ENCODE assay signal across 14 mouse cellular contexts in genomic region chr4:111308572-111309288, GRCm38 (mm10).
DNase-seq lines count a peak whose midpoint lies in the region; ATAC-seq and TF ChIP-seq lines count a peak whose summit lies in the region.
"Had no signal": no experiment of that assay in that cellular context is flagged by ENCODE, and none has a peak within 500 bp of the region (broad histone marks: within the 10 kb centered on the region; RNA-seq: fewer than 3 reads in every experiment).

No protein-coding gene starts in this region.

- H3K4me3 ChIP-seq in forebrain, embryonic 14.5 days (ENCODE audit: low read depth, low read length) = no peak overlapping the region
- H3K4me3 ChIP-seq in forebrain, embryonic 16.5 days (replicated peaks; ENCODE audit: low read length) = no peak overlapping the region
- H3K4me3 ChIP-seq in left cerebral cortex, adult 2 months = no peak overlapping the region
- H3K4me3 ChIP-seq in E14TG2a.4 (replicated peaks; ENCODE audit: low read length) = no peak overlapping the region
- H3K4me3 ChIP-seq: embryonic facial prominence, embryonic 15.5 days; limb, embryonic 15.5 days; neural tube, embryonic 12.5 days had no signal

- no peaks in the 10 kb centered on the region for H3K4me1 ChIP-seq in forebrain, embryonic 14.5 days (ENCODE audit: control insufficient read depth, insufficient read depth, low read length)
- H3K4me1 ChIP-seq in forebrain, embryonic 16.5 days (replicated peaks; ENCODE audit: control insufficient read depth, insufficient read depth, low read length) = peaks cover 3% of the 10 kb centered on the region; the same call in 1 of the 2 replicates
- H3K4me1 ChIP-seq in E14TG2a.4 (replicated peaks; ENCODE audit: low read depth, low read length) = no peaks in the 10 kb centered on the region
- H3K4me1 ChIP-seq: embryonic facial prominence, embryonic 15.5 days; limb, embryonic 15.5 days; neural tube, embryonic 12.5 days had no signal

- H3K9ac ChIP-seq in forebrain, embryonic 14.5 days (ENCODE audit: low read length) = no peak overlapping the region
- no peak overlapping the region for H3K9ac ChIP-seq in forebrain, embryonic 16.5 days (replicated peaks; ENCODE audit: low read depth, low read length)
- H3K9ac ChIP-seq: embryonic facial prominence, embryonic 15.5 days; limb, embryonic 15.5 days; neural tube, embryonic 12.5 days had no signal

- no peak for ATAC-seq in forebrain, embryonic 14.5 days
- ATAC-seq in forebrain, embryonic 16.5 days = no peak

- H3K9me3 ChIP-seq in forebrain, embryonic 14.5 days (replicated peaks; ENCODE audit: control insufficient read depth, low read length) = peaks cover 3% of the 10 kb centered on the region; the same call in 1 of the 2 replicates
- H3K9me3 ChIP-seq in forebrain, embryonic 16.5 days (ENCODE audit: control insufficient read depth, low read length) = peaks cover 6% of the 10 kb centered on the region; the same call in 1 of the 2 replicates
- no peaks in the 10 kb centered on the region for H3K9me3 ChIP-seq in E14TG2a.4 (ENCODE audit: low read length)
- H3K9me3 ChIP-seq: embryonic facial prominence, embryonic 15.5 days; limb, embryonic 15.5 days; neural tube, embryonic 12.5 days had no signal

- H3K27me3 ChIP-seq in forebrain, embryonic 14.5 days (replicated peaks; ENCODE audit: control insufficient read depth, insufficient read depth, low read length) = no peaks in the 10 kb centered on the region
- H3K27me3 ChIP-seq in forebrain, embryonic 16.5 days (replicated peaks; ENCODE audit: control insufficient read depth, insufficient read depth, low read length) = no peaks in the 10 kb centered on the region
- no peaks in the 10 kb centered on the region for H3K27me3 ChIP-seq in E14TG2a.4 (ENCODE audit: insufficient read depth, low read length)
- H3K27me3 ChIP-seq: embryonic facial prominence, embryonic 15.5 days; limb, embryonic 15.5 days; neural tube, embryonic 12.5 days had no signal

- peak; percentile 45 for TF ChIP-seq CTCF in left cerebral cortex, adult 2 months (IDR thresholded peaks at IDR 0.05)
- TF ChIP-seq CTCF in E14TG2a.4 (conservative IDR thresholded peaks at IDR 0.05; ENCODE audit: low read length) = peak; percentile 40; the same call in 1 of the 2 replicates

- peak; percentile 40 for DNase-seq in forebrain, embryonic 14.5 days (ENCODE audit: low spot score)
- DNase-seq in left cerebral cortex, adult 2 months (ENCODE audit: extremely low spot score in 1 of 2, low spot score in 2 of 2) = no peak
- no peak for DNase-seq in left cerebral cortex, postnatal 4 days
- peak; percentile 4 for DNase-seq in c-Kit-positive CD71-negative TER-119-negative erythroid progenitor cells, embryonic 14.5 days (ENCODE audit: low read depth)
- no peak for DNase-seq in spleen, adult 12 weeks (ENCODE audit: low spot score)
- no peak for DNase-seq in adrenal gland, postnatal 25 days
- DNase-seq: cerebellum, adult 11 months; layer of hippocampus, adult 9-11 months; thymus, postnatal 36 days had no signal

- intact Hi-C loops in left cerebral cortex, adult 2 months (cut with DNase I) = loop anchor here (5.0 kb wide), 2 partner anchors 306 to 1256 kb away; no protein-coding TSS in a partner anchor
- intact Hi-C loops in left cerebral cortex, postnatal 4 days (cut with DNase I) = loop anchor here (10.0 kb wide), 1 partner anchor 1254 kb away; no protein-coding TSS in a partner anchor

- H3K27ac ChIP-seq in forebrain, embryonic 14.5 days (ENCODE audit: low read depth, low read length) = no peak overlapping the region
- H3K27ac ChIP-seq in forebrain, embryonic 16.5 days (ENCODE audit: low read length) = no peak overlapping the region
- H3K27ac ChIP-seq in left cerebral cortex, adult 2 months = peak overlapping the region; percentile 45; the same call in 1 of the 2 replicates
- H3K27ac ChIP-seq: limb, embryonic 15.5 days; neural tube, embryonic 12.5 days had no signal

- WGBS in forebrain, embryonic 14.5 days = 70% methylated on average over 3 of the region's 3 CpGs
- 66% methylated on average over 3 of the region's 3 CpGs for whole genome bisulfite sequencing in forebrain, embryonic 16.5 days

- H3K4me2 ChIP-seq in forebrain, embryonic 14.5 days (ENCODE audit: low read length) = no peak overlapping the region
- H3K4me2 ChIP-seq in forebrain, embryonic 16.5 days (ENCODE audit: low read length) = no peak overlapping the region
- H3K4me2 ChIP-seq: embryonic facial prominence, embryonic 15.5 days; limb, embryonic 15.5 days; neural tube, embryonic 12.5 days had no signal

- H3K36me3 ChIP-seq in forebrain, embryonic 14.5 days (ENCODE audit: control insufficient read depth, insufficient read depth, low read length) = no peaks in the 10 kb centered on the region
- H3K36me3 ChIP-seq in forebrain, embryonic 16.5 days (ENCODE audit: control insufficient read depth, insufficient read depth) = no peaks in the 10 kb centered on the region
- no peaks in the 10 kb centered on the region for H3K36me3 ChIP-seq in E14TG2a.4 (ENCODE audit: insufficient read depth, low read length)
- H3K36me3 ChIP-seq: embryonic facial prominence, embryonic 15.5 days; limb, embryonic 15.5 days; neural tube, embryonic 12.5 days had no signal

Comparison
In these comparisons a context has a peak if more than half of its experiments do, and no peak if none do; other contexts are left out.
1. DNase-seq: peak in forebrain, embryonic 14.5 days (single experiment) and c-Kit-positive CD71-negative TER-119-negative erythroid progenitor cells, embryonic 14.5 days (single experiment); none in left cerebral cortex, adult 2 months (0 of 2), left cerebral cortex, postnatal 4 days (single experiment), spleen, adult 12 weeks (single experiment) and adrenal gland, postnatal 25 days (single experiment).